Mouse (Mus musculus) cerebellum, adult 8-10 months (tissue): ENCODE results near the gene Yap1.
A peak's percentile ranks its signal among the peaks of the same experiment; 100 is the strongest.
"Not testable (repeated sequence)": the region's sequence is repeated elsewhere in the genome, so short reads cannot be mapped to it uniquely, and the experiment has no call there.

Experiments used
- DNase-seq: peaks from one replicate; pipeline ENCODE4 v3.0.0; 2022

The Yap1 gene

GRCm38 (mm10) chr9:7907351-7907985, 96.9 kb downstream of the Yap1 start:
- no peak for DNase-seq

- no peak for DNase-seq
These were observed 97.8 kb downstream of the Yap1 start for GRCm38 (mm10) chr9:7906564-7906963.

GRCm38 (mm10) chr9:7903825-7904224, 100.6 kb downstream of the Yap1 start:
- DNase-seq, result no peak

- DNase-seq, result no peak
These were observed 101.1 kb downstream of the Yap1 start for GRCm38 (mm10) chr9:7903262-7903661.

GRCm38 (mm10) chr9:7902311-7902710, 102.1 kb downstream of the Yap1 start:
- no peak for DNase-seq

- DNase-seq, result no peak
These were observed 103.4 kb downstream of the Yap1 start for GRCm38 (mm10) chr9:7900965-7901364.

- peak; percentile 56 for DNase-seq
These were observed 106.9 kb downstream of the Yap1 start for GRCm38 (mm10) chr9:7897502-7897901.

GRCm38 (mm10) chr9:7891796-7892195, 112.6 kb downstream of the Yap1 start:
- not testable (repeated sequence) for DNase-seq

- no peak for DNase-seq
These were observed 113.2 kb downstream of the Yap1 start for GRCm38 (mm10) chr9:7891177-7891576.

GRCm38 (mm10) chr9:7884346-7884745, 120.0 kb downstream of the Yap1 start:
- no peak for DNase-seq

- no peak for DNase-seq
These were observed 122.0 kb downstream of the Yap1 start for GRCm38 (mm10) chr9:7882304-7882865.
